Mouse (Mus musculus) kidney, postnatal 4 days (tissue): ENCODE results near the gene Olfr1463.

Source experiments
- DNase-seq, 2 experiments: peaks; one replicate each; pipeline ENCODE4 v3.0.0; 2021; ENCODE audit warnings: mixed read lengths in 2 of 2

Olfr1463 gene

DNA sequence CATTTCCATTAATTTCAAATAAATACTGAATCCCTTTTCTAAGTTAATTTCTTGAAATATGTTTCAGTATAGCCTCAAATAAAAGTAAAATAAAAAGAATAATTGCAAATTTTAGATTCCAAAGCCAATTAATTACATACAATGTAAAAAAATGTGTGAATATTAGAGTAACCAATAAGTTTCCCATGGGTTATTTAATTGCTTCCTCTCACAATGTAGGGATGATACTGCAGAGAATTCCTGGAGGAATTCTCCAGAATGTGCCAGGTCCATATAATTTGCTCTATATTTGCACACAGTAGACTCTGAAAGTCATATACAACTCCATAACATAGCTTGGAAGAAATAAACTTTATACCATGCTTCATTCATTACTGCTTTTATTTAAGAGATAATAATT lies at the start of gene Olfr1463:
Olfr1463 (plus strand) TSS at position 301 of the 400 bp plus-strand sequence.
- no peak for DNase-seq

DNA sequence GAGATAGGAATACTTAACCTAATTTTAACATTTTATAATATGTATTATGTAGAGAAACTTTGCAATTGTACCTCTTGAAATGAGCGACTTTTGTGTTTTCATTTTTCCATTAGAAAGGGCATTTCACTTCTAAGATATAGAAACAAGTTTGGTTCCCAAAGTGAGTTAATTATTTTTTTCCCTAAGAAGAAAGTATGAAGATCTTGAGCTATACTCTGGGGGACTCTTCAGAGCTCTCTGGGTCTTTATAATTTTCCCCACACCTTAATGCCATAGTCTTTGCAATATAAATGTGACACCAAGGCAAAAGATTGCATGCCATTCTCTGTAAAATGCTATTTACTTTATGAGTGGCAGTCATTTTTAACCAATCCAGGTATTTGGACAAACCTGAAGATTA lies 45.7 kb upstream of the Olfr1463 start, which contains the start of gene Olfr1462:
Olfr1462 (plus strand) TSS at position 301 of the 400 bp plus-strand sequence.
- DNase-seq = no peak

DNA sequence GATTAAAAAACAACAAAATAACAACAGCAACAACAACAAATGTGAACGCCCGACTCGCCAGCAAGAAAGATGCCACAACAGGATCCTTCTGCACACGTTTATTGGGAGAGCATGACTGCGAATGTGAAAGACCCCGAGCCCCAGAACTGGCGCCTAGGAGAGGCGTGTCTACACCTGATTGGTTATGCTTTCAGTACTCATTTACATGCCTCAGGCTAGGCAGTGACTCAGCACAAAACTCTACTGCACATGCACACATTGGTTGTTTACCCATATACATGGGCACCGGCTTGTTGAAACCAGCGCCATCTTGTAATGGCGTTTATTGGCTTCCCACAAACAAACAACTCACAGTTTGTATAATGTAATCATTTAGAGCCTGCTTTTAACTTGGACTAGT lies 9.5 kb upstream of the Olfr1463 start:
- DNase-seq = no peak
